Mouse (Mus musculus) lung, postnatal 36 days (tissue): ENCODE data around the gene Vapa.
A peak's percentile ranks its signal among the peaks of the same experiment; 100 is the strongest.

Source experiments
- DNase-seq: peaks from one replicate; pipeline ENCODE4 v3.0.0; 2022; ENCODE audit warnings: mixed read lengths

Vapa gene

DNA sequence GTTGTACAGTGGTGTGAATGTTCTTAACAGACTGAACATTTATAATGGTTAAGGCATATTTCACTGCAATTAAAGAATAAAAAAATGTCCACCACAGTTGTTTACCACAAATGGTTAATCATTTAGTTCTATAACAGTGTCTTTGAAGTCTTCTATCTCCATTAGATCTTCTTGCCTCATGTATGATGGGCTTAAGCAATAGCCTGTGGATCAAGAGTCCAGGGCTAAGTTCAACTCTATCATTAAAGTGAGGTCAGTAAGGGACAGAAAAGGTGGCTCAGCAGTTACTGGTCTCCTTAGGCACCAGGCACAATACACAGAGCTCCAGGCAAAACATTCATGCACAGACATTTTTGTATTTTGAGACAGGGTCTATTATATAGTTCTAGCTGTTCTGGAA is 9.8 kb upstream of the Vapa start:
- no peak for DNase-seq

- DNase-seq: peak; percentile 61
Measured at GRCm38 (mm10) chr17:65618431-65618830, 5.1 kb upstream of the Vapa start.

DNA sequence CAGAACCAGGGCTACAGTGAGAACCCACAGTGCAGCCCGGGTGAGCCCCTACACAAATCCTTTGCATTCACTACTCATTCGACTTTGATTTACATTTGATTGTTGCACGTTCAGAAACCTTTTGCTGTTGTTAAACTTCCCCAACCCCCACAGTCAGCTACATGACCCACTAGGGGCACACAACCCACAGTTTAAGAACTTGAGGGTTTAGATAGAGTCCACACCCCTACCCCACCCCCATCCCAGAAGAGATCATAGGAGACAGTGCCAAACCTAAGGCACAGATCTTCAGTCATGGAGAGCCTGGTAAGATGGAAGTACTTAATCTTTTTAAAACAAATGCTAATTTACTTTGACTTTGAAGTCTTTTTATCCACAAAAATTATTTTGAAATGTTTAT is 2.3 kb upstream of the Vapa start:
- no peak for DNase-seq

DNA sequence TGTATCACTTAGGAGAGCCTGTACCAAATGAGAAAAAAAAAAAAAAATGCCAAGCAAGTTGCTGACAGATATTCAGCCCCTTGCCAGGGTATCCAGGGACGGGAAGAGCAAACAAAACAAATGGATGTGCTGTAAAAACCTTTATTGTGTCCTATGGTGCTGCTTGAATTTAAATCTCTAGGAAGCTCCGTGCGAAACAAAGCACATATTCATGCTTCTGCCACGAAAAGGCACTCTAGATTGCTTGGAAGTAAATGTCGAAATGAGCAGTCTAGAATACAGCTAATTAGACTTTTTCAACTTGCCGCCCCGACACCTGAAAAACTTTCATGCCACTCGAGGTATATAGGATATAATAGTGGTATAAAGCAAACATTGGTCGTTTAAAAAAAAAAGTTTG is 1.1 kb upstream of the Vapa start:
- no peak for DNase-seq

- DNase-seq: no peak
Measured at GRCm38 (mm10) chr17:65613142-65613462, 253 bp downstream of the Vapa start.

DNA sequence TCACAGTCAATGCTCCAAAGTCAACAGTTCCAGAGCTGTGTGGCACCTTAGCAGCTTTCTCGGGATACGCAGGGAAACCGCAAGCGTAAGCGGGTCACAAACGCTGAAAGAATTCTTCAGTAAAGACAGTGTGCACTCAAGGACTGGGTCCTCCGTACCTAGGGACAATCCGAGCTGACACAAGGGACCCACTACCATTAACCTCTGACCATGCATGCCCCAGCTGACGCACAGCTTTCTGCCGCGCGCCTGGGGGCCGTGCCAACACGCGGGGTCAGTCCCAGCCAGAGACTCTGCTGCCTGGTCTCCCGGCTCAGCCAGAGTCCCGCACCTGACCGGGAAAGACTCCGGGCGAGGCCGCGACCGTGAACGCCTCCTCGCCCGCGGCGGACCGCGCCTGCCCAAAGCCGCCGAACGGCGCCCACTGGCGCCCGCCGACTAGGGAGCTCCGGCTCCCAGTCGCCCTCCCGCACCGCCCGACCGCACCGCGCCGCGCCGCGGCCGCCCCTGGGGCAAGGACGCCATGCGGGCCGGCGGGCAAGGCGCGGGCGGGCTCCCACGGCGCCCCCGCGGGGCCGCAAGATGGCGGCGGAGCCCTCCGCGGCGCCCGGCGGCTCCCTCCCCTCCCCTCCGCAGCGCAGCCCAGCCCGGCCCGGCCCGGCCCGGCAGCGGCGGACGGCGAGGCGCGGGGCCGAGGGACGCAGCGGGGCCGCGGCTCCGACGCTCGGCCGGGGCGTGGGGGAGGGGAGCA is 789 bp downstream of the Vapa start:
- peak; percentile 34 for DNase-seq

DNA sequence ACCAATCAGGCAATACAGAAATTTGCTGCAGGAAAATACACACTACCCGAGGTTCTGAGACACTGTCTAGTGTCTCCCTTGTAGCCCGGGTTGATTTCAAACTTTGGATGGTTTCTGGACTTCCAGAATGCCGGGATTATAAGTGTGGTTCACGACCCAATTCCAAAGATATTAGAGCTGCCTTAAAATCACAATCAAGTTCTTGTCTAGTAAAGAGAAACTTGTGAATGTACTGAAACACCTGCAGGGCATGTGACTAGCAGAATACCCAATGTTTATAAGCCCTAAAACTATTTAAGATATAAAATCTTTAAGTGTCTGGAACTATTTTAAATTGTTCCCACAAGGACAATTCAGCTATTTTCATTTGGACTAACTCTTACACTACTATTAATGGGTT is 1.6 kb downstream of the Vapa start:
- no peak for DNase-seq

DNA sequence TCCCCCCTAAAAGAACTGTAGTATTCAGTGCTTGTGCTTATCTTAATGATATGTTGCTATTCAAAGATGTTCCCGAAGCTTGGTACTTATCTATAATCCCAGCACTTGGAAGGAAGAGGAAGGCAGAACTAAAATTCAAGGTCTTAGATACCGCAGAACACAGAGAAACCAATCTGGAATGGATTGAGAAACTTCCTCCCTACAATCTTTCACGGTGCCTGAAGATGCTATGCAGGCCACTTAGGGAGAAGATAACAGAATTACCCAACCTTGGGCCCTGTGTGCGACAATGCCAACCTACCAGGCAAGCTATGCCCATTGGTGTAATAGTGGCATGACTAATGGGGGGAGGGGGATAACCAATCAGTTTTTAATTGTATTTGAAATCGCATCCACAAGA is 4.6 kb downstream of the Vapa start:
- no peak for DNase-seq

DNA sequence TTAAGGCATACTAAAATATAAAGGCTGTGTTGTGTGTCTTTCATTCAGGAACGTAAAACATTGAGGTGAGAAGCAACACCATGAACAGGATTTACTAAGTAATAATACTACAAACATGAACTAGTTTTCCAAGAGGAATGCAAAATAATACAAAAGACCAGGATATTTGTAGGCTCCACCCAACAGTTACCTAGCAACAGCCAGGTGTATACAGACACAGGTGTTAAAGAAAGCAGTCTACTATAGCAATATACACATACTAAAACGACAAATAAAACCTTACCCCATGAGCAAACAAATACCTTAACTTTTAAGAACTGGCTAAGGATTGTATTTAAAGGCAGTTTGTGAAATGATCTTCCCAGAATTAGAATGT is 5.1 kb downstream of the Vapa start:
- DNase-seq: peak; percentile 27

DNA sequence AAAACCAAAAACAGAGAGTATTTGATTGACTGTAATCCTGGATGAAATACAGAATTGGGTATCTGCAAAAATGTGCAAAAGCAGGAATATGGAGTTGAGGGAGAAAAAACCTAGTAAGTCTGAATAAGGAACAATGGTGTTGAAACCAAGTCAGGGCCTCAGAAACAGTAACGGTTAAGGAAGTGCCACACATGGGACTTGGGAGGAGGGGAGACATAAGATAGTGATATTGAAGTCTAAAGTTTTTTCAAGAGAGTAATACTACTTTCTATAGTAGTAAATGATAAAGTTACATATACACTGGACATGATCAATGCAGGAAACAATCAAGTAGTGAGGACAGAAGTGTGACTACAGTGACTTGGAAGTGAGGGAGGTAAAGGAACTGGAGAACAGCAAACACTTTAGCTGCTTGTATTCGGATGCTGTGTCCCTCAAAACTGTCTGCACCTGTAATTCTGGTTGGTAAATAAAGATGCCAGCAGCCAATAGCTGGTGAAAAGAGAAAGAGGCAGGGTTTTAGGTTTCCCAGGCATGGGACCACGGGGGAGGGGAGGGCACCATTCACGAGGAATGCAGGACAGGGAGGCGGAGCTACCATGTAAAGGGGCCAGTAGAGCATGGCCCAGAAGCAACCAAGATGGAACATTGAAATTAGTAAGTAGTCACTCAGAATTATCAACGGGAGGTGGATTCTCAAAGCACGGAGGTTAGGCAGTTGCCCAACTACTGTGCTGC is 5.6 kb downstream of the Vapa start:
- peak; percentile 57 for DNase-seq

GRCm38 (mm10) chr17:65606014-65606413 is 7.3 kb downstream of the Vapa start:
- no peak for DNase-seq

- no peak for DNase-seq
Measured at GRCm38 (mm10) chr17:65604892-65605291, 8.5 kb downstream of the Vapa start.

- DNase-seq: peak; percentile 22
Measured at GRCm38 (mm10) chr17:65604315-65604714, 9.0 kb downstream of the Vapa start.

- DNase-seq: no peak
Measured at GRCm38 (mm10) chr17:65597857-65598486, 15.4 kb downstream of the Vapa start.

GRCm38 (mm10) chr17:65594687-65595086 is 18.7 kb downstream of the Vapa start:
- DNase-seq: no peak

DNA sequence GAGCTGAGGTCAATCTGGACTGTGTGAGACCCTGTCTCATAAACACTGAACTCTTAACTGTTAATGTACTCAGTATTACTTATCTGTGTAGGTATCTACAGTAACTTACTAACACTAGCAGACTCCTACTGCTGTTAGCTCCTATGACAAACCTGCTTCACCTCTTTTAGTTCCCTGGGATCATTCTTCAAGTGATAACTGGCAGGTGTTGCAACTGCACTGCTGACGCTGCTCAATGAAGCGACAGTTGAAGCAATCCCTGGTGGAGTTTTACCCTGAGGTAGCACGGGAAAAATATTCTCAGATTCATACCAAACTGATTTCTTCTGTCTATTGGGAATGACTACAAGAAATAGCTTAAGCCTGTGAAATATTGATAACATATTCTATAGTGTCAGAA is 26.5 kb downstream of the Vapa start:
- DNase-seq: no peak

GRCm38 (mm10) chr17:65581440-65581839 is 31.9 kb downstream of the Vapa start:
- DNase-seq: no peak

- no peak for DNase-seq
Measured at GRCm38 (mm10) chr17:65579766-65580165, 33.6 kb downstream of the Vapa start.

DNA sequence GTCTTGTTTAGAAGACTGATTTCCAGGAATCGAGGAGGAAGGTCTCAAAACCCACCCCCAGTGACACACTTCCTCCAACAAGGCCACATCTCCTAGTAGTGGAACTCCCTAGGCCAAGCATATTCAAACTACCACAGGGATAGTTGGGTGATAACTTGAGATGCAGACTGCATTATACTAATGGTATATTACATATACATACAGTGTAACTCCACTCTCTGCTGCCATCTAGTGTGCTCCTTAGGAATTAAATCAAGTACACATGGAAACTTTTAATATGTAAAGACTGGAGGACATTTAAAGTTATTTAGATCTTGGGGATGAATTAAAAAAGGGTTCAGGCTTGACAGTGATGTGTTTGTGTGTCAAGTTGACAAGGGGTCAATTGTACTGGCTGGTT is 38.0 kb downstream of the Vapa start:
- peak; percentile 44 for DNase-seq

DNA sequence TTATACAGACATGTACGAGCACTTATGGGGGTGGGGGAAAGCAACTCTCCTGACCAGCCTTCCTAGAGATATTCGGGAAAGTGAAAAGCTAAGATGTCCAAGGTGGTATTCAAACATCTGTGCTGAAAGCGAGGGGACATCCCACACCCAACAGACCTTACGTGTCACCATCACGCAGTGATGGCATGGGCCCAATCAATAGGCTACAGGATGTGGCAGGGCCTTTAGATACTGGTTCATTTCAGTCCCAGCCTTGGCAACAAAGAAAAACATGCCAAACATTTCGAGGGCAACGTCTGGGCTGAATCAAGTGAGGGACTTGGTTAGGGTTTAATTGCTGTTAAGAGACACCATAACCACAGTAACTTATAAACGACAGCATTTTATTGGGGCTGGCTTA is 38.5 kb downstream of the Vapa start:
- no peak for DNase-seq

DNA sequence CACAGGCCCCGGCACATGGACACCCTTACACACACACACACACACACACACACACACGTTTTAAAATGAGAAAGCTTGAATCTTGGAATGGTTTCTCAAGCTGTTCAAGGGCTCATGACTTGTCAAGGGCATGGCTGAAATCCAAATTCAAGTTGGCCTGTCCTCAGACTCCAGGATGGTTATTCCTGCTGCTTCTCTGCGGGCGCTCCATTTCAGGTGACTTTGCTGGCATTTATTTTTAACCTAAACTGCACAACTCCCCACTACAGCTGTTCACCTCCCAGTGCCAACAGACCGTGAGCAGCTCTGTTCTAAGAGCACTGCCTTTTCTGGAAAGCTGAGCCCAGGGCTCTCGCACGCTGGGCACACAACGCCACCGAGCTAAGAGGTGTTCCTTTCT is 41.5 kb downstream of the Vapa start:
- peak; percentile 47 for DNase-seq

- DNase-seq: peak; percentile 48
Measured at GRCm38 (mm10) chr17:65571466-65571865, 41.9 kb downstream of the Vapa start.

DNA sequence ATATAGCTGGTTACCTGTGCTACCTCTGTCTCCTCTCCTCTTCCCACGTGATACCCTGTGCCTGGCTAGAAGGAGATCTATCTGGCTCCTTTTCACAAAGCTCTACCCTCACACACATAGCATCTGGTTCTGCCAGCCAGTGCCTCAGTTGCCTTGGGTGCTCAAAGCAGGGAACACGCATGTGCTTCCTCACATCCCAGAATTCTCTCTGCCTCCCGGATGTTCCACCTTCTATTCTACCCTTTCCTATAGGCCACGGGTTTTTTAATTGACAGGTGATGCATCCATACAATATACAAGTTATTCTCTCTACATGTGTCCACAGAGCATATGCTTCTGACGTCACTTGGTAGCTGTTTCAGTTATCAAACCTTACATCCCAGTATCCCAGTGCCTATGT is 49.2 kb downstream of the Vapa start:
- DNase-seq: no peak

- no peak for DNase-seq
Measured at GRCm38 (mm10) chr17:65563345-65563744, 50.0 kb downstream of the Vapa start.
